Mouse (Mus musculus): ENCODE results near the gene Dus2.

The Dus2 gene

GRCm38 (mm10) chr8:105990856-105991387 lies at the start of gene Dus2:
Dus2 (plus strand) TSS chr8:105991337.
- CTCF ChIA-PET: interaction anchor here (0.5 to 1.2 kb wide), 6 partner anchors 10 to 216 kb away, joined by 3 to 5 read pairs (median 4); no protein-coding TSS in a partner anchor

- CTCF ChIA-PET: no interaction called here
Observed at GRCm38 (mm10) chr8:105942026-105942425, 49.1 kb upstream of the Dus2 start.

GRCm38 (mm10) chr8:105942542-105942941 lies 48.6 kb upstream of the Dus2 start:
- CTCF ChIA-PET: no interaction called here

- CTCF ChIA-PET: no interaction called here
Observed at GRCm38 (mm10) chr8:105943321-105943739, 47.8 kb upstream of the Dus2 start, which contains the start of gene Lcat. Lcat (minus strand) TSS chr8:105943382.

- CTCF ChIA-PET: interaction anchor here (0.6 kb wide), 1 partner anchor 9 kb away, joined by 12 read pairs; no protein-coding TSS in a partner anchor
Observed at GRCm38 (mm10) chr8:105949350-105949749, 41.8 kb upstream of the Dus2 start.

GRCm38 (mm10) chr8:105951057-105951659 lies 40.0 kb upstream of the Dus2 start:
- CTCF ChIA-PET: interaction anchor here (0.6 kb wide), 1 partner anchor 60 kb away, joined by 3 read pairs; no protein-coding TSS in a partner anchor

- CTCF ChIA-PET: no interaction called here
Observed at GRCm38 (mm10) chr8:105956556-105956955, 34.6 kb upstream of the Dus2 start.

GRCm38 (mm10) chr8:105957813-105958212 lies 33.3 kb upstream of the Dus2 start:
- CTCF ChIA-PET: interaction anchor here (0.5 to 0.6 kb wide), 2 partner anchors 9 to 402 kb away, joined by 3 to 12 read pairs; no protein-coding TSS in a partner anchor

- CTCF ChIA-PET: no interaction called here
Observed at GRCm38 (mm10) chr8:105959350-105959749, 31.8 kb upstream of the Dus2 start.

- CTCF ChIA-PET: no interaction called here
Observed at GRCm38 (mm10) chr8:105961101-105961500, 30.0 kb upstream of the Dus2 start.

- CTCF ChIA-PET: no interaction called here
Observed at GRCm38 (mm10) chr8:105961536-105961935, 29.6 kb upstream of the Dus2 start.

GRCm38 (mm10) chr8:105964506-105965265 lies 26.5 kb upstream of the Dus2 start:
- CTCF ChIA-PET: interaction anchor here (0.6 kb wide), 1 partner anchor 373 kb away, joined by 3 read pairs; no protein-coding TSS in a partner anchor

GRCm38 (mm10) chr8:105965266-105965904 lies 25.8 kb upstream of the Dus2 start:
- CTCF ChIA-PET: no interaction called here

- CTCF ChIA-PET: no interaction called here
Observed at GRCm38 (mm10) chr8:105965905-105966341, 25.2 kb upstream of the Dus2 start, which contains the start of gene Slc12a4. Slc12a4 (minus strand) TSS chr8:105966097.

- CTCF ChIA-PET: no interaction called here
Observed at GRCm38 (mm10) chr8:105966692-105967311, 24.3 kb upstream of the Dus2 start.

GRCm38 (mm10) chr8:105969367-105969766 lies 21.8 kb upstream of the Dus2 start:
- CTCF ChIA-PET: no interaction called here

GRCm38 (mm10) chr8:105971019-105971720 lies 20.0 kb upstream of the Dus2 start:
- CTCF ChIA-PET: no interaction called here

GRCm38 (mm10) chr8:105975363-105975762 lies 15.8 kb upstream of the Dus2 start:
- CTCF ChIA-PET: interaction anchor here (0.5 kb wide), 1 partner anchor 373 kb away, joined by 4 read pairs; no protein-coding TSS in a partner anchor

GRCm38 (mm10) chr8:105979325-105979724 lies 11.8 kb upstream of the Dus2 start, which contains the start of gene Dpep3:
Dpep3 (minus strand) TSS chr8:105979429.
- CTCF ChIA-PET: no interaction called here

GRCm38 (mm10) chr8:105981146-105981545 lies 10.0 kb upstream of the Dus2 start:
- CTCF ChIA-PET: no interaction called here

GRCm38 (mm10) chr8:105983406-105983805 lies 7.7 kb upstream of the Dus2 start:
- CTCF ChIA-PET: interaction anchor here (0.6 to 0.7 kb wide), 2 partner anchors 18 to 89 kb away, joined by 3 to 6 read pairs; no protein-coding TSS in a partner anchor
